Mouse (Mus musculus): ENCODE data around the gene Slc6a1.

The Slc6a1 gene

DNA sequence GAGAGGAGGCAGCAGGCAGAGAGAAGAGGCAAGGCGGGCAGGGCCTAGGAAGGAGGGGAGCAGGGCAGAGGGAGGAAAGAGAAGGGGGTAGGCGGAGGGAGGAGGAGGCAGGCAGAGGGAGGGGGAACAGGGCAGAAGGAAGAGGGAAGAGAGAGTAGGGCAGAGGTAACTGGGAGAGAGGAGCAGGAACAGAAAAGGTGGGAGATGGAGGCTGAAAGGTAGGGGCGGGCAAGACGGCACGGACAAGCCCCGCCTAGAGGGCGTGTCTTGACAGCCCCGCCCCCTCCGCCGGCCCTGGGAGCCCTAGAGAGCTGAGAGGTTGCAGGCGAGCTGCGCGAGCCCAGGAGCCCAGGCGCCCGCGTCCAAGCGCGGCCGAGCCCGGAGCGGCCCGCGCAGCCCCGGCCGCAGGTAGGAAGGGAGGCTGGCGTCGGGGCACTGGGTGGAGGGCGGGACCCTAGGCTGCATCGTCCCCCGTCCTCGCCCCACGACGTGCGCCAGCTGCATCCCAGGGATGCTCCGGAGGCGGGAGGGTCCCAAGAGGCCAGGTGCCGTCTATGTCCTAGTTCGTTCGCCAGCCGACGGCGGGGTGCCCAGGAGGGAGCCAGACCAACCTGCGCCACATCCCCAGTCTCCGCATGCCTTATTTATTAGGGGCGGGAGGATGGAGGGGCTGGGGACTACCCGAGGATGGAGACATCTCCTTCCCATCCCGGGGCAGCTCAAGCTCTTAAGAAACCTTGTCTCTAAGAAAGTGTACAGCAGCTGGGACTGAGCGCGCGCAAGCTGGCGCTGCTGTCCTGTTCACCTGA lies at the start of gene Slc6a1:
Gene Slc6a1, plus strand, starts transcription at position 167 of the 809 bp plus-strand sequence.
- no peak for DNase-seq

DNA sequence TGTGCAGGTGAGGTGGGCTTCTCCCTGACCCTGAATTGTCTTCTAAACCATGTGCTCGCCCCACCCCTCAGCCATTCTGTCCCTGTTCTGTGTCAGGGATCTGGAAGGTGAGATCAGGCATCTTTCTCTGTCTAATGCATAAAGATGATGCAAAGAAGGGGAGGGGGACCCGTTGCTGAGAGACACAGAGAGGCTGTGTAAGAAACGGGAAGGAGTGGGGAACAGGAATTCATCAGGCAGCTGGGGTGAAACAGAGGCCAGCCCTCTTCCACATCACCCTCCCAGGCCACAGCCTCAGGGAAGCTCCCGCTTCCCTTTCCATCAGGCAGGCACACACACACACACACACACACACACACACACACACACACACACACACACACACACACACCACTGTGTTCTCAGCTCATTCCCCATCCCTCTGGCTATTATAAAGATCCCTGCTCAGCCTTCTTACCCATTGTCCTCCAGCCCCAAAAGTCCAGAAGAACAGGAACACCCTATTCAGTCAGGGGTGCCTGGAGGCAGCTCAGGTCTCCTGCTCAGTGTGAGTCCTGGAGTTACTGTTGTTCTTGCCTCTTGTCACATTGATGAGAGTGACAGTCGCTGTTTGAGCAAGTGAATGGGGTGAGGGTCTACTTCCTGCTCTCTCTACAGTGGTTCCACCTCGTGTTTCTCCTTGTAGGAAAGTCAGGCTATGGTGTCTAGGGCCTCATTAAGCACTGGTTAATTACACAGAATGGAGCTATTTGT lies 43.4 kb upstream of the Slc6a1 start:
- no peak for DNase-seq

DNA sequence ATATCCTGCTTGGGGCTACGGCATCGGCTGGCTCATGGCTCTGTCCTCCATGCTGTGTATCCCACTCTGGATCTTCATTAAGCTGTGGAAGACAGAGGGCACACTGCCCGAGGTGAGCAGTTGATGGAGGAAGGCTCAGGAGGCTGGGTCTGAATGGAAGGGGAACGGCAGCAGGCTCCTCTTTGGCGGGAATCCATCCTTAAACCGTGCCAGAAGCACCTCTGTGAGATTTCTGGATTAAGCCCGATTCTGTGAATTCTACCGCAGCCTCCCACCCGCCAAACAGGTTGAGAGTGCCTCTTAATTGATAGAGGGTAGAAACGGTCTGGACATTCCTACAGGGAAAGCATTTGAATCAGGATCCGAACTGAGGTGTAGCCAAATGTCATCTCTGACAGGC lies 36.8 kb upstream of the Slc6a1 start:
- DNase-seq: no peak

DNA sequence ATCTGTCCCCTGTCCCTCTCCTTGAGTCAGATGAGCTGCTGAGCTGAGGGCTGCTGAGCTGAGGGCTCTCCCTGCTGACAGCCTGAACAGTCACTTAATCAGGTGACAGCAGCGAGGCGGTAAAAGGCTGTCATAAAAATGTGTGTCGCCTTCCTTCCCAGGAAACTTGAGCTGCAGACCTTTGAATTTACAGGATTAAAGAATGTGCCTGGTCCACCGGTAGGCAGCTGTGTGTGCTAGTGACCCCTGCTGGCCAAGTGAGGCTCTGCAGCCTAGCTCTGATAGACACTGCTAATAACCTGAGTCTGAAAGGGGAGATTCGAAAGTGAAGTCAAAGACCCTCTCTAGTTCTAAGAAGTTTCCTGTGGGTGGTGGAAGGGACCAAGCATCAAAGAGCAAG lies 32.1 kb upstream of the Slc6a1 start:
- DNase-seq: peak; percentile 13 to 14

DNA sequence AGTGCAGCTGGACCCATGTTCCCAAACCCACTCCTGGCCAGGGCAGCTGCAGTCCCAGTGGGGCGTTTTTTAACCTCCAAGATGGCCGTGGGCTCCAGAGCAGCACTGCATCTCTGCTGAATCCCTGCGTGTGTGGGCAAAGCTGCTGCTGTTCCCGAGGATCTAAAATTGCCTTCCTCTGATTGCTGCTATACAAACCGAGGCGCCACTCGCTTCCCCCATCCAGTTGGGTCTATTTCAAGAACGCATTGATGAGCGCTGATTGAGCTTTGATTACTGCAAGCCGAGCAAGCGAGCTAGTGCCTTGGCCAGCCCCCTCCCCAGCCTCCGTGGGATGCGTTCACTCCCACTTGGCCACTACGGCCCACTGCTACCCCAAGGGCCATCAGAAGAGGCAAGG lies 27.5 kb upstream of the Slc6a1 start:
- no peak for DNase-seq

DNA sequence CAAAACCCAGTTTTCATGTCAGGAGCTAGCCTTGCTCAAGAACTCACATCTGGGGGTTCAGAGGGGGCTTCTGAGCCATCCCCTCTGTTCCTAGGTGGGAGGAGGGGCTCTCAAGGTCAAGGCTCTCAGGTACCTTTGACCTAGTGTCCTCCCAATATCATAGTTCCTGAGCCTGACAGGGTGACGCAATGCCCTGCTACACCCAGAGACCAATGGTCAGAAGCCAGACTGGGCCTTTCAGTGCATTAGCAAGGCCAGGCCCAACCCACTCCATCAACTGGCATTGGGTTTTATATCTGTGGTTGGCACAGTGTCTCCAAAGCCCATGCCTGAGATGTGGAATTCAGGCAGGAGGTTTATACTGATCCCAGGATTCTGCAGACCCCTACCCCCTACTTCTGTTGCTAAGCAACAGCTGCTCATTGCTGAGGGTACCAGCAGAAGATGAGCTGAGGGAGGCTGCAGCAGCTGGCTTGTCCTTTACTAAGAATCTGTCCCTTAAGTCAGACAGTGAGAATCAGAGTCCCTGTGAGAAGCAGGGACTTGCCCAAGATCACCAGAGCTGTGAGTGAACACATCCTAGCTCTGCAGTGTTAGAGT lies 24.6 kb upstream of the Slc6a1 start:
- no peak for DNase-seq

DNA sequence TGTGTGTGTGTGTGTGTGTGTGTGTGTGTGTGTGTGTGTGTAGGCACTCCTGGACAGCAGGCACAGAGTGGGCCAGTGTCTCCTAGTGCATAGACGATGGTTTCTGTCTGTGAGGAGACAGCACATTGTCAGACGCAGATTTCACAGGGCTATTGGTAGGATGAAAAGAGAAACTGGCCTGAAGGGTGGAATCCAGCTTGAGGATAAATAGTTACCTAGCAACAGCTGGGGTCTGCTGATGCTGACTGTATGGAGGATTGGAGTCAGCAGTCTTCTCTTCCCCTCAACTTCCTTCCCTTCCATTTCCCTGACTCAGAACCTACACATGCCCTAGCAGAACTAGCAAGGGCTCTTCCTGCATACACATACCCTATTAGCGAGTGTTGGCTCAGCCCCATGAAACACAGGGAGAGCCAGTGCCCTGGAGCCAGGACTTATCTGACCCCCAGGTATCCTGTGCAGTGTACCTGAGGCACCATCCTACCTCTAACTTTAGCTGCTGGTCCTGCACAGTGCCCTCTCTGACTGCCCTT lies 23.7 kb upstream of the Slc6a1 start:
- no peak for DNase-seq

DNA sequence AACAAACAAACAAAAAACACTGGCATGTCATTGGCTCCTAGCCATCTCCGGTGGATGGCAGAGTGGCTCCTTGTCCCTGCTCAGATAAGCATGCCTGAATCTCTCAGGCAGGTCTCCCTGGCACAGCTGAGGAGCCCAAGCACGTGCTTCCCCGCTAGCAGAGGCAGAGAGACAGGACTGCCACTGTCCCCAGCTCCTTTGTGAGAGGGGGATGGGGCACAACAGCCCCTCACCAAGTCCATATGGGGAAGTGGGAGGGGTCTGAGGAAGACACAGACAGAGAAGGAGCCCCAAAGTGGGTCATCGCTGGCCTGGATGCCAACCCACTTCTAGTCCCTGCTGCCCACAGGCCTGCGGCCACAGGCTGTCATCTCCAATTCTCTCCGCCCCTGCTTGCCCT lies 20.8 kb upstream of the Slc6a1 start:
- DNase-seq: no peak

DNA sequence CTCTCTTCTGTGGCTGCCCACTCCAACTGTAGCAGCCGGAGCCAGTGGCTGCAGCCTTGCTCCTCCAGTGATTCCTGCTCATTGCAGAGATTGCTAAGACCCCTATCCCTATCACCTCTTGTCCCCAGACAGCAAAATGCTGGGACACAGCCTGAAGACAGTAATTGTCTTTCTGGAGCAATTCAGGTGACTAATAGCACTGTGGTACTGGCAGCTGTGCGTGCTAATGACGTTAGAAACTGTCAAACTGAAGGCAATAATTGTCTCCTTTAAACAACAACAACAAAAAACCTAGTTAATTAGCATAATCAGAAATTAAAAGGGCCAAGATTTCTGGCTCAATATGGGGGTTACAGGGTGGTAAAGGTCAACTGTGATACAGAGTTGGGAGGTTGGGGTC lies 18.4 kb upstream of the Slc6a1 start:
- DNase-seq: no peak

DNA sequence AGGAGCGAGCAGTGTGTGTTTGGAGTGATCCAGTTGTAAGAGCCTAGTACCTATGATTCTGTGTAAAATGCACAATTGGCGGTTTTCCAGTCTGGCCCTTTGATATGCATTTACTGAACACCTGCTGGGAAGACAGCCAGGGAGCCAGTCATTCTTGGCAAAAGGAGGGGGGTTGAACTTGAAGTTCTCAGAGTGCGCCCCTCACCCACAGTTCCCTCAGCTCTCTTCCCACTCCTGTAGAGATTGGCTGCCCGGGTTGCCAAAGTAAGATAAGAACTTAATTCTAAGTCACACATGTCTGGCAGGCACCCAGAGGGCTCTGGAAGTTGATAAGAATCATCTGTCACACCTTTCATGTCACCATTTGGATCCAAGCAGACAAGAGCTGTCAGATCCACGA lies 18.0 kb upstream of the Slc6a1 start:
- no peak for DNase-seq

DNA sequence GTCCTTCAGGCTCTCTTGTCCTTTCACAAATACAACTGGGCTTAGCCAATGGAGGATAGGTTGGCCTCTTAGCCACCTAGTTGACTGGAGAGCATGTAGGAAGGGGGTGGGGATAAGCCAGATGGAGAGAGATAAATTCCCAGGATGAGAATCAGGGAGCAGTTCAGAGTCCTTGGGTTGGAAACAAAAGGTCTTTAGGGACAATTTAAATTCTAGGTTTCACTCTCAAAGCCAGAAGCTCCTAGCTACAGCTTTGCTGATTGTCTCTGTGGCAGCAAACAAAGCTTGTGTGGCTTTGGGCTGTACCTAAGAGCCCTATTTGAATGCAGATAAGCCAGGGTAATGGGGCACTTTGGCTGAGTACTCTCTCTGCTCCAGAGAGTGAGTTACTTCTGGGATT lies 16.2 kb upstream of the Slc6a1 start:
- no peak for DNase-seq

DNA sequence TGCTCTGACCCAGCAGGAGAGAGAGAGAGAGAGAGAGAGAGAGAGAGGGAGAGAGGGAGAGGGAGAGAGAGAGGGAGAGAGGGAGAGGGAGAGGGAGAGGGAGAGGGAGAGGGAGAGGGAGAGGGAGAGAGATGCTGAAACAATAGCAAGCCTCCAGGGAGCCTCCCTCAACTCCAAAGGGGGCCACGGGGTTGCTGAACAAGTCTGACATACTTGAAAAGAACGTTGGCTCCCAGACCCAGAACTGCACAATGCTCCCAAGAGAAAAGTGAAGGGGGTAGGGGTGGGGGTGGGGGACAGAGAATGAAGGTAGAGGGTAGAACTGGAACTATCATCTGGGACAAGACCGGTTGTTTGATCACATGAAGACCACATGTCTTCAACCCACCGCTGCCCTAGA lies 14.5 kb upstream of the Slc6a1 start:
- DNase-seq: no peak

DNA sequence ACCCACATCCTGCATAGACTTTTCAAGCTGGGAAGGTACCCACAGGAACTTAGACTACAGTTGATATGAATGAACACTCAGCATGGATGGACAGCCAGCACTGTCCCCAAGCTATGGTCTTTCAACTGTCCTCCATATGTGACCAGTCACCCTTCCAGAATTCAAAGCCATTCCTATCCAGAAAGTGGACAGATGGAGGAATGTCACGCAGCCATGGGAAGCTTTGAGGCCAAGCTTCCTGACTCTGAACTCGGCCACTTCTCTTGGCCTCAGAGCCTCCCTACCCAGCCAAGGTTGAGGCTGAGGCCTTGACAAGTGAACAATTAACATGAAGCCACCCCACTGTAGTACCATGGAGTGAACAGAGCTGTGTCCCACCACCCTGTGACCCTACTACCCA lies 12.8 kb upstream of the Slc6a1 start:
- no peak for DNase-seq

DNA sequence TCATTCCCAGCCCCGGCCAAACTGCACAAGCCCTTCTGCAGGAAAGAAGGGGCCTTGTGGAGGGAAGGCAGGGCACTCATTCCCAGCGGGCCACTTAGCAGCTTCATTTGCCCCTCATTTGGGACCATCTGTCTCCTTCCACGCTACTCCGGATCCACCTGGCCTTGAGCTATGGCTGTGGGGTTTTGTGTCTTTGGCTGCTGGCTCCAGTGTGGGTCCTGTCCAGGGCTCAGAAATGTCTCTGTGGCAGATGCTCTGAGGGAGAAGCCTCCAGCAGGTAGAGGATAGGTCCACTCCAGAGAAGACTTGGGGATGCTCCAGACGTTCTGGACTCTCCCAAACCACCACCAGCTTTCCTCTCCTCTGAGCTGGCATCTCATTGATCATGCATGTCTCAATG lies 11.6 kb upstream of the Slc6a1 start:
- no peak for DNase-seq

DNA sequence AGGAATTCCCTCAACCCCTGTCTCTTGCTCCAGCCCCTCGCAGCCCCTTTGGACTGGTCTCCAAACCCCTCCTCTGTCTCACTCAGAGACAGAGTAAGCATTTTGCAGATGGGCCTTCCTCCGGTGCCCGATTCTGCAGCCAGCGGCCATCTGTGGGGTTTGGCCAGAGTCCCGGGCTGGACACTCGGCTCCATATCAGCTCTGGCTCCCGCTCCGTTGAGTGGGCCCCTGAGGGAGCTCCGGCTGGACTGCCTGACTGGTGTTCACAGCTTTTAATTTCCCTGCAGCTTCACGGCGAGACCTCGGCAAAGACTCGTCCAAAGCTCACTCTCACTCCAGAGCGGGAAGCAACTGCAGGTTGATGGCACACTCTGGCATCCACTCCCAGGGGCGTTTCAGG lies 10.2 kb upstream of the Slc6a1 start:
- DNase-seq: no peak

DNA sequence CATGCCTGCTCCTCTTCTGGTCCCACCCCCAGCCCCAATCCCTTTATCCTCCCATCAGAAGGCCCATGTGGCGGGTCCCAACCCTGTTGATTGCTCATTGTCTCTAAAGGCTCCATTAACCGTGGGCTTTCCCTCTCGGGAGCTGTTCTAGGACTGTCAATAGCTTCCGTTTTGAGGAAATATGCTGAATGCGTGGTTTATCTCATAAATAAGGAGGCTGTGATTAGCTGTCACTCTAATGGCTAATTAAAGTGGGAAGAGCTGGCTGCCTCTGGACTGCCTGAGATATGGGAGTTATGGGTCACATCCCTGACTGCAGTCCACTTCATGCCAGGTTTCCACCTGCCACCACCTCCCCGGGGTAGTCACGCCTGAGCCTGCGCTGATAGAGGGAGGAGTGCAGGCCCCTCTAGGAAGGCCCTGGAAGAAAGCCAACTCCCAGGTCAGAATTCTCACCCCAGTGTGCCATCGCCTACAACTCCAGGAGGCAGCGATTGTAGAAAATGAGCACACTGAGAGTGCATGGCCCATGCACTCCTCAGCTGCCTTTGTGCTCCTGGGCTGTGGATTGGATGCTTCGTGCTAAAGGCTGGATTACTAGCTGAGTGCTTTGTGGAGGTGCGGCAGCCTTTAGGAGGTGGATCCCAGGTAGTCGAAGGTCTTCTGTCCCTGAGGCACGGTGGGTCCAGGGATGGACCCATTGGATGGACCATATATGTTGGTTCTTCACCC lies 8.3 kb upstream of the Slc6a1 start:
- DNase-seq: no peak

DNA sequence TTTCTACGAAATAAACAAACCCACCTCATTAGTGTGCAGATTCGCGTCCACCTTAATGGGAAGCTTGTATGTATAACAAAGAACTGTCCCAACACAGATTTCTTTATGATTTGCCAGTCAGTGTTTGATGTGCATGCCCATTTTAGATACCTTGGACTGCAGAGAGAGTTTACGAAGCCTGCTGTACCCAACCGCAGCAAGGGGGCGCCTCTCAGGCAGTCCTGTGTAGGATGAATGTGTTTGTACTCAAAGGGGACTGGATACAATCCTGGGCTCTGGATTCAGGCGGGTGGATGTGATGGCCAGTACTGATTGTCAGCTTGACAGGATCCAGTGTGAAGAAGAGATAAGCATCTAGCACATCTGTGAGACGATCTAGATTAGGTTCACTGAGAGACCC lies 6.6 kb upstream of the Slc6a1 start:
- no peak for DNase-seq

DNA sequence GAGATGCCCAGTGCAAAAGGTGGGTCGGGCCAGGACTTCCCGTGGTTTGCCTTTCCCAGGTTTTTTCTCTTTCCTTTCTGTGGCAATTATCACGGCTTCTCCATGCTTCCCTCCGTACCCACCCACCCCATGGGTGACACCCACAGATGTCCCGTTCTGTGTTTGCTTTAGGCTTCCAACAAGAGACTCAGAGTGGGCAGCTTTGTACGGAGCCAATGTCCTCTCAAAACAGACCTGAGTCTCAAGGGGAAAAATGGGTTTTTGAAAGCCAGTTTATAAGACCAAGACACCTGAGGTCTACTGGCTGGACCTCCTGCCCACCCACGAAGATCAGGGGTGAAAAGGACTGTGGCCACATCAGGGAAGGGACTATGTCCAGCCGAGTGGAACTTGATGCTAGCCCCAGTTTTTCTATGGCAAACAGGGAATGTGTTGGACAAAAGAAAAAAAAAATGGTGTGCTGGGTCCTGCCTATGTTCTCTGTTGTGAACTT lies 889 bp downstream of the Slc6a1 start:
- no peak for DNase-seq

DNA sequence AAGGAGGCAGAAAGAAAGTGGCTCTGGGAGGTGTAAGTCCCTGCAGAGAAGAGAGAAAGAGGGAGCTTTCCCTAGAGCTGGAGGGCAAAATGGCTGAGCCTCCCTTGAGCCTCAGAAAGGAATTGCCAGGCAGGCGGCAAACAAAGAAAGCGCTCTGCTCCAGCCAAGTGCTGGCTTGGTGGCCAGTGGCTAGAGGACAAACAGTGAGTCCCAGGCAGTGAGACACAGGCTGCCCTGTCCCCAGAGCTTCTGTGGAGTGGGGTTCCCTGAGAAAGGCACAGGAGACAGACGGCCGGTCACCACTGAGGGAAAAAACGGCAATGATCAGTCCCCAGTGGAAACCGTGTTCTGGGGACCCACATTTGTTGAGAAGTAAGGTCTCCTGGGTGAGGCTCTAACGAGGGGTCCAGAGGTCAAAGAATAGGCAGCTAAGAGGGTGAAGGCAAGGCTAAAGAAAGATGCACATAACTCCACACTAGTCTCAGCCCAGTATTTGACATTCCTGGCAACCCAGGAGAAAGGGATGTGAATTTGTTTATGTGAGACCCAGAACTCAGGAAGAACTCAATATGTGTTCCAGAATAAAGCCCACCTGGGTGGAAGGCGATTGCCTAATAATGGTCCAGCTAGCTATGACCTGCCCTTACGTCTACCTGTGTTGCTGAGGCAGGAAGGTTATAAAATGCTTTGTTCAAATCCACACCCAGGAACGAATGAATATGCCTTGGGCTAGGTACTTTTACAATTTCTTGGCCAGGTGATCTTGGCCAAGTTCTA lies 1.7 kb downstream of the Slc6a1 start:
- no peak for DNase-seq

DNA sequence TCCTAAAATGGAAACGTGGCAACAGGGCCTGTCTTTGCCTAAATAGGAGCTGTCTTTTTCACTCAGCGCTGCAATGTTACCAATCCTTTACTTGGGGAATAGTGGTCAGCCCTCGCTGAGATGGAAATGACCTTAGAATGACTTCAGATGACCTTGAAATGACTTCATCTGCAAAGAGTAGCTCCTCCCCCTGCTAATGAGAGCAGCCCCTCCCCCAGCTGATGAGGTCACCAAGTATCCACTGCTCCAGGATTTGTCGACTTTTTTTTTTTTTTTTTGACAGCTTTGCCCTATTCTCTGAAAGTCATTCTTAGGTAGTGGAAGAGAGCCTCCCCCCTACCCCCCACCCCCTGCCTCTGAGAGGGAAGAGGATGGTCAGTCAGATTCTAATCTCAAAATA lies 3.0 kb downstream of the Slc6a1 start:
- no peak for DNase-seq

DNA sequence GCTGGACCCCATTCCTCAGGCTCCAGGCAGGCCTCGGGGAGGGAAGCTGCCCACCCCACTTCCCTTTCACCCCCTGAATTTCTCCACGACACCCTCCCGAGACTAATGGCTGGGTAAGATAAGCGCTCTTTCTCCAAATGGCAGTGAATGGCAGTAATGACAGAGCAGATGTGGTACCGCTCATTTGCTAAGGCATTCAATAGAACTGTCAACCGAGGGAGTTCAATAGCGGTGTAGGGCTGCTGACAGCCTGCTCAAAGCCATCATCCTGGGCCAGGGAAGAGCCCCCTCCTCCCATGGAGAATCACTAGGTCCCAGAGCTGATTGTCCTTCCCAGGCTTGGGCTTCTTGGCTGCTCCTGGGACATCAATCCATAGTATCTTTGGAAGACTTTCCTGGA lies 6.7 kb downstream of the Slc6a1 start:
- no peak for DNase-seq

DNA sequence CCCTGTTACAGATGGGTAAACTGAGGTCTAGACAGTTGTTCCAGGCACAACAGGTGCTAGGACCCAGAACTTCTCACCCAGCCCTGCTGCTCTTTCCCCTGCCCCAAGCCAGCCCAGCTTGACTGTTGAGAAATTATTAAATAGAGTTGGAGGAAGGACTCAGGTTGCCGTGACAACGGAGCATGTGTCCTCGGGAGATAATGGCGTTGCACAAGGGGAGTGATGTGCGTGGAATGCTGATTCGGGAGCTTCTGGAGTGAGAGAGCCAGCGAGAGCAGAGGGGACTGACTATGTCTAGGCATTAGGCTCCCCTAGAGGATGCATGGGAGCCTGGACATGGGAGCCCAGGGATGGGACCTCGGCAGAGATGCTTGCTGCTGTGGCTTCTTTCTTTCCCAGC lies 7.7 kb downstream of the Slc6a1 start:
- no peak for DNase-seq

Data from thymus, adult 18-20 months (tissue).